12 mouse cellular contexts compared by ENCODE assay signal in the genomic region with DNA sequence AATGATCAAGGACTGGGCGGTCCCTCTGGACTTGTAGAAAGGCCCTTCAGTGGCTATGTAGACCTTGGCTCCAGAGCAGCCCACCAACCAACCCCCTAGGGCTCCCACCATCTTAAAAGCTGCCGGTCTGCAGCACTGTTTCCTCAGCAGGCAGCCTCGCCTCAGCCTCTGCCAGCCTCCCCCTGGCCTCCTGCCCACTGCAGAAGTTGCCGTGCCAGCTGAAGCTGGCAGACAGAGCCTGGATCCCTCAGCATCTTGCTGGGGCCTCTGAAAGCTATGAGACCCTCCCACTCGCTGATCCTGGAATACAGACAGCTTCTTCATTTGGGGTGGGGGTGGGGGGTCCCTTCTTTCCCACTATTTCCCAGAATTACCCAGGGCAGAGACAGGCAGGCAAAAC. TPM values are rescaled to one million over a fixed set of nuclear protein-coding genes. Genes with fewer than 3 reads are reported as not detected.
DNase-seq lines count a peak whose midpoint lies in the region; ATAC-seq and TF ChIP-seq lines count a peak whose summit lies in the region.
"Had no signal": no experiment of that assay in that cellular context is flagged by ENCODE, and none has a peak within 500 bp of the region (broad histone marks: within the 10 kb centered on the region; RNA-seq: fewer than 3 reads in every experiment).

No protein-coding gene starts in this region.

- H3K27me3 ChIP-seq in midbrain, postnatal 0 days (ENCODE audit: insufficient read depth, low read length), result no peaks in the 10 kb centered on the region
- no peaks in the 10 kb centered on the region for H3K27me3 ChIP-seq in midbrain, embryonic 11.5 days (ENCODE audit: control insufficient read depth, insufficient read depth, low read length)
- H3K27me3 ChIP-seq: neural tube, embryonic 12.5 days had no signal

- DNase-seq in midbrain, postnatal 0 days (ENCODE audit: low spot score), result peak; percentile 55
- no peak for DNase-seq in midbrain, embryonic 11.5 days (ENCODE audit: low spot score, missing footprints)
- DNase-seq in cerebellum, postnatal 10 days, result peak; percentile 95 to 96
- peak; percentile 74 to 85 for DNase-seq in layer of hippocampus, postnatal 10 days (ENCODE audit: low spot score in 2 of 2)
- peak; percentile 52 to 57 for DNase-seq in right cerebral cortex, postnatal 36 days (ENCODE audit: low spot score in 2 of 2)
- DNase-seq in lung, adult 2 months, result no peak
- no peak for DNase-seq in kidney, adult 18-20 months

- TF ChIP-seq POLR2A in lung, adult 2 months (IDR thresholded peaks at IDR 0.05; ENCODE audit: borderline replicate concordance, extremely low read depth, low read depth, low read length), result no peak

- no peak overlapping the region for H3K4me2 ChIP-seq in midbrain, postnatal 0 days (ENCODE audit: low read depth, low read length, poor library complexity, severe bottlenecking)
- no peak overlapping the region for H3K4me2 ChIP-seq in midbrain, embryonic 11.5 days
- H3K4me2 ChIP-seq: limb, embryonic 12.5 days; neural tube, embryonic 12.5 days had no signal

- WGBS in midbrain, postnatal 0 days, result 54% methylated on average over 5 of the region's 5 CpGs
- WGBS in midbrain, embryonic 11.5 days, result 71% methylated on average over 5 of the region's 5 CpGs
- 45% methylated on average over 5 of the region's 5 CpGs for WGBS in lung, adult 2 months

- H3K4me3 ChIP-seq in midbrain, postnatal 0 days (ENCODE audit: low read depth, low read length), result no peak overlapping the region
- no peak overlapping the region for H3K4me3 ChIP-seq in midbrain, embryonic 11.5 days (ENCODE audit: low read depth, low read length)
- H3K4me3 ChIP-seq in lung, adult 2 months (replicated peaks; ENCODE audit: extremely low read depth, low read depth, low read length), result no peak overlapping the region
- H3K4me3 ChIP-seq: limb, embryonic 12.5 days; neural tube, embryonic 12.5 days had no signal

- no peaks in the 10 kb centered on the region for H3K9me3 ChIP-seq in midbrain, postnatal 0 days (ENCODE audit: low read length)
- H3K9me3 ChIP-seq in midbrain, embryonic 11.5 days (ENCODE audit: control insufficient read depth, low read length), result no peaks in the 10 kb centered on the region
- H3K9me3 ChIP-seq: limb, embryonic 12.5 days; neural tube, embryonic 12.5 days had no signal

- H3K9ac ChIP-seq in midbrain, postnatal 0 days (replicated peaks; ENCODE audit: low read length, poor library complexity, severe bottlenecking), result no peak overlapping the region
- no peak overlapping the region for H3K9ac ChIP-seq in midbrain, embryonic 11.5 days (ENCODE audit: low read length)
- H3K9ac ChIP-seq: limb, embryonic 12.5 days; neural tube, embryonic 12.5 days had no signal

- no peak for TF ChIP-seq CTCF in midbrain, postnatal 0 days (IDR thresholded peaks at IDR 0.05)
- TF ChIP-seq CTCF in lung, adult 2 months (IDR thresholded peaks at IDR 0.05; ENCODE audit: insufficient read depth, low read length), result no peak

- no peaks in the 10 kb centered on the region; the same call in 1 of the 2 replicates for H3K4me1 ChIP-seq in midbrain, postnatal 0 days (ENCODE audit: insufficient read depth, low read length)
- no peaks in the 10 kb centered on the region for H3K4me1 ChIP-seq in midbrain, embryonic 11.5 days (ENCODE audit: control insufficient read depth, insufficient read depth, low read length)
- no peaks in the 10 kb centered on the region for H3K4me1 ChIP-seq in lung, adult 2 months (ENCODE audit: control insufficient read depth, insufficient read depth, low read length)
- H3K4me1 ChIP-seq: limb, embryonic 12.5 days had no signal

- no peak for ATAC-seq in midbrain, postnatal 0 days (ENCODE audit: low FRiP score)
- no peak for ATAC-seq in midbrain, embryonic 11.5 days (ENCODE audit: low FRiP score)
- ATAC-seq: lung, postnatal 0 days had no signal

- no peaks in the 10 kb centered on the region for H3K36me3 ChIP-seq in midbrain, postnatal 0 days (ENCODE audit: insufficient read depth, low read length)
- H3K36me3 ChIP-seq in midbrain, embryonic 11.5 days (ENCODE audit: control insufficient read depth, insufficient read depth, low read length), result no peaks in the 10 kb centered on the region
- H3K36me3 ChIP-seq: limb, embryonic 12.5 days had no signal

- no peak overlapping the region for H3K27ac ChIP-seq in midbrain, postnatal 0 days (ENCODE audit: low read depth, low read length)
- no peak overlapping the region for H3K27ac ChIP-seq in midbrain, embryonic 11.5 days (ENCODE audit: low read depth, low read length)
- H3K27ac ChIP-seq: limb, embryonic 12.5 days; neural tube, embryonic 12.5 days had no signal

RNA-seq across cellular contexts. Expression of a gene that starts 6.3 kb away (rescaled TPM):
- 85.2 and 123 TPM in 2 replicates for total RNA-seq in midbrain, postnatal 0 days (2014; rRNA removed)
- polyA plus RNA-seq in midbrain, postnatal 0 days (2015; fragmentation: Nextera tagmentation; extraction: Ambion mirVana), result 52.5 and 58.8 TPM in 2 replicates
- polyA plus RNA-seq in midbrain, embryonic 11.5 days (2014; fragmentation: Nextera tagmentation; extraction: Ambion mirVana), result 19.0 and 20.7 TPM in 2 replicates
- 10 to 100 TPM; 62.6 to 72.2 TPM for total RNA-seq in layer of hippocampus, postnatal 10 days (2021)
- polyA plus RNA-seq in lung, adult 2 months (2012; rRNA removed), result 0.06 and 0.14 TPM in 2 replicates
- polyA plus RNA-seq: lung, postnatal 0 days had no signal

RNA-seq across cellular contexts. Expression of a gene that starts 34.7 kb away (rescaled TPM):
- 158 and 172 TPM in 2 replicates for total RNA-seq in midbrain, postnatal 0 days (2014; rRNA removed)
- polyA plus RNA-seq in midbrain, postnatal 0 days (2015; fragmentation: Nextera tagmentation; extraction: Ambion mirVana), result 656 and 707 TPM in 2 replicates
- polyA plus RNA-seq in midbrain, embryonic 11.5 days (2014; fragmentation: Nextera tagmentation; extraction: Ambion mirVana), result 562 and 580 TPM in 2 replicates
- 100 to 1,000 TPM; 469 to 476 TPM for total RNA-seq in layer of hippocampus, postnatal 10 days (2021)
- 257 and 344 TPM in 2 replicates for polyA plus RNA-seq in lung, adult 2 months (2012; rRNA removed)

RNA-seq across cellular contexts. Expression of a gene that starts 34.8 kb away (rescaled TPM):
- total RNA-seq in midbrain, postnatal 0 days (2014; rRNA removed), result not detected in 2 replicates
- polyA plus RNA-seq in midbrain, postnatal 0 days (2015; fragmentation: Nextera tagmentation; extraction: Ambion mirVana), result 0.33 and 0.44 TPM in 2 replicates
- polyA plus RNA-seq in midbrain, embryonic 11.5 days (2014; fragmentation: Nextera tagmentation; extraction: Ambion mirVana), result not detected in 2 replicates
- total RNA-seq in layer of hippocampus, postnatal 10 days (2021), result under 1 TPM; 0.55 to 0.87 TPM
- polyA plus RNA-seq in lung, adult 2 months (2012; rRNA removed), result 1.1 and 1.4 TPM in 2 replicates
- total RNA-seq: ES-E14 had no signal
- polyA plus RNA-seq: intestine, embryonic 14.5 days; limb, embryonic 12.5 days had no signal

Comparison
In these comparisons a context has a peak if more than half of its experiments do, and no peak if none do; other contexts are left out.
1. DNase-seq: peak in midbrain, postnatal 0 days (single experiment), cerebellum, postnatal 10 days (2 of 2), layer of hippocampus, postnatal 10 days (2 of 2) and right cerebral cortex, postnatal 36 days (2 of 2); none in midbrain, embryonic 11.5 days (single experiment), lung, adult 2 months (single experiment) and kidney, adult 18-20 months (single experiment).
2. RNA of a gene that starts 6.3 kb away (polyA plus RNA-seq): 52.5 to 58.8 TPM in midbrain, postnatal 0 days and 19.0 to 20.7 TPM in midbrain, embryonic 11.5 days; 0.06 to 0.14 TPM in lung, adult 2 months; every median in the first group is over 10 times any median in the second.